Mouse (Mus musculus) heart, embryonic 13.5 days (tissue): Measurements from ENCODE around the gene Zscan21. TPM values are rescaled to one million over a fixed set of nuclear protein-coding genes. Genes with fewer than 3 reads are reported as not detected.

ENCODE experiments used
- ATAC-seq: fragments of 200-750 bp; cut with Nextera tagmentation; 2 replicates; pipeline ENCODE4 v1.8.0; 2017; ENCODE audit warnings: moderate TSS enrichment; ENCODE audit not compliant: insufficient number of reproducible peaks, low FRiP score, low TSS enrichment; ENCODE audit errors: extremely low read depth
- H3K27ac ChIP-seq: fragments of 300-500 bp; sonication (generic); replicated peaks from 2 replicates; pipeline ENCODE4 v1.5.1; 2015; ENCODE audit warnings: moderate library complexity, mild to moderate bottlenecking, inconsistent platforms
- H3K27me3 ChIP-seq: fragments of 300-500 bp; sonication (generic); replicated peaks from 2 replicates; pipeline ENCODE4 v1.6.1; 2015; ENCODE audit warnings: mild to moderate bottlenecking, inconsistent platforms
- H3K36me3 ChIP-seq: fragments of 300-500 bp; sonication (generic); 2 replicates; pipeline ENCODE4 v1.6.1; 2015; ENCODE audit warnings: mild to moderate bottlenecking, inconsistent platforms
- H3K4me1 ChIP-seq: fragments of 300-500 bp; sonication (generic); 2 replicates; pipeline ENCODE4 v1.6.1; 2015; ENCODE audit warnings: inconsistent platforms
- H3K4me2 ChIP-seq: fragments of 300-500 bp; sonication (generic); 2 replicates; pipeline ENCODE4 v1.6.1; 2015; ENCODE audit warnings: inconsistent platforms, mild to moderate bottlenecking, moderate library complexity
- H3K4me3 ChIP-seq: fragments of 300-500 bp; sonication (generic); 2 replicates; pipeline ENCODE4 v1.5.1; 2015; ENCODE audit warnings: moderate library complexity, mild to moderate bottlenecking, inconsistent platforms
- H3K9ac ChIP-seq: fragments of 300-500 bp; sonication (generic); 2 replicates; pipeline ENCODE4 v1.6.1; 2015; ENCODE audit warnings: inconsistent platforms, mild to moderate bottlenecking, moderate library complexity
- H3K9me3 ChIP-seq: fragments of 300-500 bp; sonication (generic); 2 replicates; pipeline ENCODE4 v1.6.1; 2016; ENCODE audit warnings: inconsistent platforms
- WGBS: fragments of 180-500 bp; shearing (Covaris S2); methylation state at CpG from one replicate; pipeline ENCODE4 v1.1.7; 2015; ENCODE audit warnings: mixed read lengths; 5-methylcytosine and 5-hydroxymethylcytosine counted together
- polyA plus RNA-seq: library from polyadenylated mRNA; unstranded; fragments of >200 nt; fragmentation: Nextera tagmentation; extraction: Ambion mirVana; gene quantifications from 2 replicates; pipeline ENCODE4 v1.2.1, GENCODE M21; 2015

The Zscan21 gene
- polyA plus RNA-seq, 1 experiment from 2014 or later, result 39.4 TPM

DNA sequence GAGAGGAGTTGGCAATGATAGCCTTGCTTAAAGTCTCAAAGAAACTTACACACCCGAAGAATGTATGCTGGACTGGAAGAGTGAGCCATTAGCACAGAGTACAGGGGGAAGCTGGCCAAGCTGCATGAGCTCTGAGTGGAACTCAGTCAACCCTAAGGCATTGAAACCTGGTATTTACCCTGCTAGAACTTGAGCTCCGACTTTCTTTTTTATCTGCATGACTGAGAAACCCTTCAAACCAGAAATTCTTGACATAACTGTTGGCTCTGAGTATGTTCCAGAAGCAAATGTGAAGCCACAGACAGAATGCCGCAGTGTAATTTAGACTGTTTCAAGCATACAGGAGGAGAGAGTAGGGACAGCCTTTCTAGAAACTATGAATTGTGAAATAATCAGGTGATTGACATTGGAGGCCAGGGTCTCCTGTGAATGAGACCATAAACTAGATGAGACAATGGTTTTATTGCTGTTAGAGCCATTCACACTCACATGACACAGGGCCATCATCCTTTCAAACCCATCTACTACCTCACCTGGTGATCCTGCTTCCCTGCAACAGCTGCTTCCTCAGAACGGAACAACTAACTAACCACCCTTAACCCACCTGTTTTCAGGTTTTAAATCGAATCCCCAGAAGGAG is 15.8 kb downstream of the Zscan21 start:
- Histone ChIP-seq H3K4me1 (peaks cover 10% of the 10 kb centered on the region), H3K27me3 (no peaks in the 10 kb centered on the region), H3K27ac (no peak overlapping the region), H3K36me3 (peaks cover 81% of the 10 kb centered on the region), H3K4me2 (no peak overlapping the region), H3K9me3 (no peaks in the 10 kb centered on the region), H3K4me3 (no peak overlapping the region), H3K9ac (no peak overlapping the region)
- no peak for ATAC-seq
- WGBS, result 81% methylated on average over 5 of the region's 5 CpGs

DNA sequence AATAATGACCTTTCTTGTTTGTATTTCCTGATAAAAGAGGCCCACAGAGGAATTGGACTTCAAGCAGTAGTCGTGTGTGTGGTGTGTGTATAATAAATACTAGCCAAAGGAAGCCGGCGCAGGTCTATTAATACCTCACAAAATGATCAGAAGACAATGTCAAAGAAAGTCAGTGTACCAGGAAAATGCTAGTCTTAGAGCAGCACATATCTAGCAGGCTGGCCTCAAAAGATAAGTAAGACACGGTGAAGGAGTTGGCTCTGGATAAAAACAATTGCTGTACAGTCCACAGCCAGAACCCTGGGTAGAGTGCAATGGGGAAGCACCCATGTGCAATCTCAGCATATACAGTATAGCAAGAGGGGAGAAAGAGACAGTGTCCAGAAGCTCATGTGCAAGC is 20.6 kb downstream of the Zscan21 start:
- H3K4me3 ChIP-seq, result no peak overlapping the region

DNA sequence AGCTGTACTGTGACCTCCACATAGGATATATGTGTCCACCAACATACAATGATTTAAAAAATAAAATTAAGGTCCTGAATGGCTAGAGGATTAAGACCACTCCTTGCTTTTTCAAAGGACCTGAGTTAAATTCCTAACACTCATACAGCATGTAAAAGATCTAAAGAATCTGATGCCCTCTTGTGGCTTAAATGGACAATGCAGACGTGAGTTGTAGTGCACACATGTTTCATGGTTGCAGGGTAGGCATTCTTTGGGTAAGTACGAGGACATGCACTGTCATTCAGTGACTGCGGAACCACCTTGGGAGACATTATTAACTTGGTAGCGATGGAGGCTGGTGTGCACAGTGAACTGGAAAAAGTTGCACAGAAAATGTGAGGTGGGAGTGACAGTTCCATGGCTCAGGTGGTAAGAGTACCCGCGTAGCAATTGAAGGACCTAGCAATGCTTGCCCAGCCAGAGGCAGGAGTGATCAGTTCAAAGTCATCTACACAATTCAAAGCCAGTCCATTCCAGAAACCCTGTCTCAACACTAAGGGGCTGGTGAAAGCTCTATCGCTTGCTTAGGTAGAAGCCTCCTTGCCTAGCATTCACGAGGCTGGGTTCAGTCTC is 21.3 kb downstream of the Zscan21 start:
- Histone ChIP-seq H3K9me3 (no peaks in the 10 kb centered on the region), H3K27ac (no peak overlapping the region), H3K27me3 (no peaks in the 10 kb centered on the region), H3K36me3 (peaks cover 42% of the 10 kb centered on the region), H3K9ac (no peak overlapping the region), H3K4me1 (peaks cover 10% of the 10 kb centered on the region), H3K4me3 (no peak overlapping the region), H3K4me2 (no peak overlapping the region)
- WGBS, result 55% methylated on average over 8 of the region's 8 CpGs
- no peak for ATAC-seq

More for the DNA sequence above, 20.6 kb downstream of the Zscan21 start:
- Histone ChIP-seq H3K9ac (no peak overlapping the region), H3K27me3 (no peaks in the 10 kb centered on the region), H3K9me3 (no peaks in the 10 kb centered on the region), H3K27ac (no peak overlapping the region), H3K36me3 (peaks cover 43% of the 10 kb centered on the region), H3K4me2 (no peak overlapping the region), H3K4me1 (peaks cover 10% of the 10 kb centered on the region)
- 54% methylated on average over 4 of the region's 4 CpGs for WGBS
- no peak for ATAC-seq

DNA sequence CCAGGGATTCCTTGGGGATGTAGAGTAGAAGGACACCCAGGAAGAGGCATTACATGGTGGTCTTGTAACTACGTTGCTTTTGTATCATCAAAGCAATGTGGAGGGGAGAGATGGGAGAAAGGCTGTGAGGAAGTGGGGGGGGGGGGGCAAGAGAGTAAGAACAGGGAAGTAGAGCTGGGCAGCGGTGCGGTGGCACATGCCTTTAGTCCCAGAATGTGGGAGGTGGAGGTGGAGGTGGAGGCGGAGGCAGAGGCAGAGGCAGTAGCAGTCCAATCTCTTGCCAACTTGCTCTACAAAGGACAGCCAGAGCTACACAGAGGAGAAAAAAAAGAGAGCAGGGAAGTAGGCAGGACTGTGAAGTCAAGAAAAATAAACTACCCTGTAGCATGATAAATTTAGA is 21.9 kb downstream of the Zscan21 start:
- Histone ChIP-seq H3K4me1 (peaks cover 10% of the 10 kb centered on the region), H3K4me2 (no peak overlapping the region), H3K27me3 (no peaks in the 10 kb centered on the region), H3K9me3 (no peaks in the 10 kb centered on the region), H3K27ac (no peak overlapping the region), H3K36me3 (peaks cover 42% of the 10 kb centered on the region), H3K9ac (no peak overlapping the region), H3K4me3 (no peak overlapping the region)
- WGBS, result 55% methylated on average over 4 of the region's 4 CpGs
- no peak for ATAC-seq

DNA sequence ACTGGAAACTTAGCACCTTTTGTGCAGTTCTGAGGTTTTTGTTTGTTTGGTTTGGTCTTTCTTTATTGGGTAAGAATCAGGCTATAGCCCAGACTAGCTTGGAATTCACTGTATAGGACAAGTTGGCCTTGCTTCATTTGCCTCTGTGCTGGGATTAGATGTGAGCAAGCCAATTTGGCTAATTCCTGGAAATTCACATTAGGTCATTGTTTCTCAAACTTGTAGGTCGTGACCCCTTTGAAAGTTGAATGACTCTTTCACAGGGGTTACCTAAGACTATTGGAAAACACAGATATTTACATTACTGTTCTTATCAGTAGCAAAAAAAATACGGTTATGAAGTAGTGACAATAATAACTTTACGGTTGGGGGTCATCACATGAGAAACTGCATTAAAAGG is 37.7 kb downstream of the Zscan21 start:
- Histone ChIP-seq H3K4me1 (peaks cover 11% of the 10 kb centered on the region), H3K4me2 (peak overlapping the region; percentile 87), H3K9me3 (no peaks in the 10 kb centered on the region), H3K27me3 (no peaks in the 10 kb centered on the region), H3K27ac (no peak overlapping the region), H3K9ac (peak overlapping the region; percentile 90), H3K4me3 (peak overlapping the region; percentile 80), H3K36me3 (peaks cover 32% of the 10 kb centered on the region)
- WGBS, result 81% methylated on average over 3 of the region's 3 CpGs
- ATAC-seq, result no peak

DNA sequence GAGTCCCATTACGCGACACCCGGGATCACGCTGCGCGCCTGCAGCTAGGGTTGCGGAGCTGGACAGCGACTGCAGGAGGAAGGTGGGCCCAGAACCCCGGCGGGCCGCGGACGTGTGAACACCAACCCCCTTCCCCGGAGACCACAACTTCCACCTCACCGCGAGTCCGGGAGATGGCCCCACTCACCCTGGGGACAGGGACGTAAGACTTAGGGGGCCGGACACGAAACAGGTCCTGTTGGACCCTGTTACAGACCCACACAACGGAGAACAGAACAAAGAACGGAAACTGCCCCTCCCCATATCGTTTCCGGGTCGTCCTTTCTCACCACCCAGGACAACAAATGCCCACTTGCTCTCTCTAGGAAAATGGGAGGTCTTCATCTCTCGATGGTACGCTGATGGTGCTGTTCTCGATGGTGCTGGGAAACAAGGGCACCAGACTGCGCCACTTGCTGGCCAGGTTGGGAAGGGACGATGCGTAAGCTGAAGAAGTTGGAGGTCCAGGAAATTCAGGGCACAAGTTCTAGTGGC is 38.8 kb downstream of the Zscan21 start, which contains the start of gene Zfp113:
Gene Zfp113 (minus strand): TSS at position 302 of the 534 bp plus-strand sequence.
- H3K36me3 ChIP-seq, result peaks cover 27% of the 10 kb centered on the region
- no peaks in the 10 kb centered on the region for H3K27me3 ChIP-seq
- H3K4me1 ChIP-seq, result peaks cover 14% of the 10 kb centered on the region
- H3K27ac ChIP-seq, result peak within 1 kb of the TSS; percentile 92
- H3K4me2 ChIP-seq, result peak within 1 kb of the TSS; percentile 87
- H3K9me3 ChIP-seq, result no peaks in the 10 kb centered on the region
- peak within 1 kb of the TSS; percentile 80 for H3K4me3 ChIP-seq
- WGBS, result under 1% methylated on average over 31 of the region's 31 CpGs
- ATAC-seq, result peak; percentile 84
- H3K9ac ChIP-seq, result peak within 1 kb of the TSS; percentile 90

DNA sequence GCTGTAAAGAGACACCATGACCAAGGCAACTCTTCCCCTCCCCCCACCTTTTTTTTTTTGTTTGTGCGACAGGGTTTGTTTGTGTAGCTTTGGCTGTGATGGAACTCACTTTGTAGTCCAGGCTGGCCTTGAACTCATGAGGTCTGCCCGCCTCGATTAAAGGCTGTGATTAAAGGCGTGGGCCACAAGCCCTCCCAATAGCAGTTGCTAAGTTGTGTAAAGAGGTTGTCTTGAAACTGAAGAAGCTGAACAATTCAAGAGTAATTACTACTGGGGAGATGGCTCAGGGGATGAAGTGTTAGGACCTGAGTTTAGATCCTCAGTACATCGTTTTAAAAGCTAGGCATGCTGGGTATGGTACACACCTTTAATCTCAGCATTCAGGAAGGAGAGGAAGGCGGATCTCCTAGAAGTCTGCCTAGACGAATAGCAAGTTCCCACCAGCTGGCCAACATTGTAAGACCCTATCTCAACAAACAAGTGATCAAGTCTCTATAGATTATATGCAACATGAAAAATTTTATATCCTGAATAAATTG is 43.6 kb downstream of the Zscan21 start:
- peaks cover 32% of the 10 kb centered on the region for H3K36me3 ChIP-seq
- H3K27me3 ChIP-seq, result no peaks in the 10 kb centered on the region
- H3K4me2 ChIP-seq, result peak overlapping the region; percentile 87
- 61% methylated on average over 7 of the region's 7 CpGs for WGBS
- no peak for ATAC-seq
- H3K9me3 ChIP-seq, result no peaks in the 10 kb centered on the region
- peak overlapping the region; percentile 65 for H3K27ac ChIP-seq
- peaks cover 23% of the 10 kb centered on the region for H3K4me1 ChIP-seq
- H3K9ac ChIP-seq, result peak overlapping the region; percentile 95
- H3K4me3 ChIP-seq, result peak overlapping the region; percentile 89

DNA sequence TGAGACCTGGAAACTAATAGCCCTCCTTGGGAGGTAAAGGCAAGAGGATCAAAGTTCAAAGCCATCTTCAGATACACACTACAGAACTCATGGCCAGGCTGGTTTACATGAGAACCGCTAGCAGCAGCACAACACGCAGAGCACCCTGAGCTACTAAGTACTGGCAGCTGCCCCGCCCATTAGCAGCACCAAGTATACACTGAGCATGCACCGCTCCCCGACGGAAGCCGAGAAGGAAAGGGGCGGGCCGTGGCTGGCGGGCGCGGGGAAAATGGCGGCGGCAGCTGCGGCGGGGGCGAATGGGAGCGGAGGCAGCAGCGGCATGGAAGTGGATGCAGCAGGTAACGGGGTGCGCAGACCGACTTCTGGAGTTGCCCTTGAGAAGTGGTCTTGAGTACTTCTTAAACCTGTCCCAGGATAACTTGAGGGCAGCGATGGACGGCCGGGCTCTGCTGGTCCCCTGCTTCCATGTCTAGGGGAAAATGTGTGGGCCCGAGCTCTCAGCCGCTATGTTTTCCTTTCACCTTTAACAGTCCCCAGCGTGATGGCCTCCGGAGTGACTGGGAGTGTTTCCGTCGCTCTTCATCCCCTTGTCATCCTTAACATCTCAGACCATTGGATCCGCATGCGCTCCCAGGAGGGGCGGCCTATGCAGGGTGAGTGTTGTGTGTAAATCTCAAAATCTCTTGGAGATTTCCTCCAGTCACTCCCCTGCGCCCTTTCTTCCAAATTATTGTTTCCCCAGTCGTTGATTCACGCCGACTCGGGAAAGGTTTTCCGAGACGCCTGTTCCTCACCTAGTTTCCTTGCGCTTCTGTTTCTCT is 44.4 kb downstream of the Zscan21 start, which contains the start of gene Cops6:
Gene Cops6 (plus strand): TSS at position 230 of the 824 bp plus-strand sequence.
- WGBS, result 1% methylated on average over 42 of the region's 42 CpGs
- peak within 1 kb of the TSS; percentile 79 for H3K27ac ChIP-seq
- no peaks in the 10 kb centered on the region for H3K27me3 ChIP-seq
- peak within 1 kb of the TSS; percentile 95 for H3K9ac ChIP-seq
- ATAC-seq, result peak; percentile 87
- H3K4me3 ChIP-seq, result peak within 1 kb of the TSS; percentile 89
- H3K4me2 ChIP-seq, result peak within 1 kb of the TSS; percentile 87
- H3K4me1 ChIP-seq, result peaks cover 21% of the 10 kb centered on the region
- H3K9me3 ChIP-seq, result no peaks in the 10 kb centered on the region
- H3K36me3 ChIP-seq, result peaks cover 40% of the 10 kb centered on the region

DNA sequence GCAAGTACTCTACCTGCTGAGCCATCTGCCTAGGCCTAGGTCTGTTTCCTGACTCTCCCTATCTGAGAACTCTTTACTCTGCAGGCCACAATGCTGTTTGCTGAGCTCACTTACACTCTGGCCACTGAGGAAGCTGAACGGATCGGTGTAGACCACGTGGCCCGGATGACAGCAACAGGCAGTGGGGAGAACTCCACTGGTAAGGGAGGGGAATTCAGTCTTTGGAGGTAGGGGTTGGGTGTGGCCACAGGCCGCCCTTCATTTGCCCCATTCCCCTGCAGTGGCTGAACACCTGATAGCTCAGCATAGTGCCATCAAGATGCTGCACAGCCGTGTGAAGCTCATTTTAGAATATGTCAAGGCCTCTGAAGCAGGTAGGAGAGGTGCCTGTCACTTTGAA is 46.3 kb downstream of the Zscan21 start:
- no peak overlapping the region for H3K9ac ChIP-seq
- H3K36me3 ChIP-seq, result peaks cover 60% of the 10 kb centered on the region
- H3K9me3 ChIP-seq, result no peaks in the 10 kb centered on the region
- WGBS, result 67% methylated on average over 6 of the region's 6 CpGs
- H3K4me2 ChIP-seq, result no peak overlapping the region
- H3K27me3 ChIP-seq, result no peaks in the 10 kb centered on the region
- no peak for ATAC-seq
- no peak overlapping the region for H3K27ac ChIP-seq
- H3K4me3 ChIP-seq, result no peak overlapping the region
- H3K4me1 ChIP-seq, result peaks cover 21% of the 10 kb centered on the region

DNA sequence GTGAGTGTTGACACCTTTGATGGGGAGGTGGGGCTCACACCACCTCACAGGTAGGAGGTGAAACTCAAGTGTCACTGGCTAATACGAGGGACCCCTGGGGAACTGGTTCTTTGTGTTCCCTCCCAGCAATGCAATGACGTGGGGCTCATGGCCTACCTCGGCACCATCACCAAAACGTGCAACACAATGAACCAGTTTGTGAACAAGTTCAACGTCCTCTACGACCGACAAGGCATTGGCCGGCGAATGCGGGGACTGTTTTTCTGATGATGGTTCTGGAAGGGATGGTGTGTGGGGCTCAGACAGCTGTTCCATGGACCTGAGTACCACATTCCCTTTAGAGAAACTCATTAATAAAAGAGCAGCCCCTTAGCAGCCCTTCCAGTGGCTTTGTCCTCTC is 46.9 kb downstream of the Zscan21 start:
- Histone ChIP-seq H3K27me3 (no peaks in the 10 kb centered on the region), H3K4me1 (peaks cover 21% of the 10 kb centered on the region), H3K27ac (no peak overlapping the region), H3K9ac (no peak overlapping the region), H3K36me3 (peaks cover 66% of the 10 kb centered on the region), H3K4me3 (no peak overlapping the region), H3K4me2 (no peak overlapping the region), H3K9me3 (no peaks in the 10 kb centered on the region)
- ATAC-seq, result no peak
- 75% methylated on average over 10 of the region's 10 CpGs for WGBS

DNA sequence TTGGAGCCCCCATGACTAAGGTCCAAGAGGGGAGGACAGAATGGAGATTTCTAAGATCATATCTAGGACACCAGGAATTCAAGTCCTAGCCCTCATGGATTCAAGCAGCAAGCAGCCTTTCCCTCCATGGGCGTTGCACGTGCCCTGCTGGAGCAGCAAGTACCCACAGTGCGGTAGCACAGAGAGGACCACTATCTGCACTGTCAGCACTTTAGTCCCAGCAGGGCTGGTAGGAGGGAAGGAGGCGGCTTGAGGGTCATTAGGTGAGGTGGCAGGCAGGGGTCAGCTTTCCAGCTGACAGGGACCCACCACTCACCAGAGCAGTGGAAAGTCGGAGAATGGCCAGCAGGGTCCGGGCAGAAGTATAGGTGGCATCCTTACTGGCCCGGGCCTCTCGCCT is 48.9 kb downstream of the Zscan21 start:
- Histone ChIP-seq H3K4me3 (no peak overlapping the region), H3K4me2 (no peak overlapping the region), H3K9ac (no peak overlapping the region), H3K27me3 (no peaks in the 10 kb centered on the region), H3K9me3 (no peaks in the 10 kb centered on the region), H3K27ac (no peak overlapping the region), H3K4me1 (peaks cover 29% of the 10 kb centered on the region), H3K36me3 (peaks cover 78% of the 10 kb centered on the region)
- WGBS, result 73% methylated on average over 8 of the region's 8 CpGs
- ATAC-seq, result no peak
